Mouse (Mus musculus): Measurements from ENCODE around the gene Phf11a. TPM values are rescaled to one million over a fixed set of nuclear protein-coding genes. Genes with fewer than 3 reads are reported as not detected.

The Phf11a gene
- polyA plus RNA-seq, 1 experiment = not detected

Other genes starting within 250 kb of the Phf11a start
- gene 1700129C05Rik, start 154.6 kb downstream of the Phf11a start, polyA plus RNA-seq (2012; ENCODE audit: insufficient read depth, insufficient read length, missing spikeins) = not detected in 2 replicates
- not detected in 2 replicates for gene Gm5142, start 118.8 kb downstream of the Phf11a start, polyA plus RNA-seq (2012; ENCODE audit: insufficient read depth, insufficient read length, missing spikeins)
- gene Rcbtb1, start 96.3 kb downstream of the Phf11a start, polyA plus RNA-seq (2012; ENCODE audit: insufficient read depth, insufficient read length, missing spikeins) = 7.3 and 9.6 TPM in 2 replicates
- gene Gm6904, start 37.3 kb downstream of the Phf11a start, polyA plus RNA-seq (2012; ENCODE audit: insufficient read depth, insufficient read length, missing spikeins) = not detected in 2 replicates
- 1.2 and 2.0 TPM in 2 replicates for gene Phf11b, start 43.8 kb upstream of the Phf11a start, polyA plus RNA-seq (2012; ENCODE audit: insufficient read depth, insufficient read length, missing spikeins)
- 6.7 and 7.3 TPM in 2 replicates for gene Phf11d, start 67.9 kb upstream of the Phf11a start, polyA plus RNA-seq (2012; ENCODE audit: insufficient read depth, insufficient read length, missing spikeins)
- gene Phf11c, start 97.9 kb upstream of the Phf11a start, polyA plus RNA-seq (2012; ENCODE audit: insufficient read depth, insufficient read length, missing spikeins) = not detected in 2 replicates
- 4.3 and 5.6 TPM in 2 replicates for gene Setdb2, start 143.4 kb upstream of the Phf11a start, polyA plus RNA-seq (2012; ENCODE audit: insufficient read depth, insufficient read length, missing spikeins)
- 33.1 and 44.4 TPM in 2 replicates for gene Cab39l, start 143.4 kb upstream of the Phf11a start, polyA plus RNA-seq (2012; ENCODE audit: insufficient read depth, insufficient read length, missing spikeins)